Mouse (Mus musculus) forebrain, embryonic 14.5 days (tissue): ENCODE data around the gene Pdia6. TPM values are rescaled to one million over a fixed set of nuclear protein-coding genes. Genes with fewer than 3 reads are reported as not detected.

ENCODE experiments used
- ATAC-seq: fragments of 200-750 bp; cut with Nextera tagmentation; 2 replicates; pipeline ENCODE4 v1.8.0; 2017; ENCODE audit warnings: mild to moderate bottlenecking, moderate library complexity
- DNase-seq: peaks from one replicate; pipeline ENCODE4 v3.0.0-alpha.2; 2015; ENCODE audit warnings: low spot score
- H3K27ac ChIP-seq: fragments of 300-500 bp; sonication (generic); 2 replicates; pipeline ENCODE4 v1.5.1; 2014; ENCODE audit warnings: low read depth, mild to moderate bottlenecking, control low read depth, low read length, moderate library complexity
- H3K27me3 ChIP-seq: fragments of 300-500 bp; sonication (generic); replicated peaks from 2 replicates; pipeline ENCODE4 v1.6.1; 2014; ENCODE audit warnings: low read length, control low read depth, mixed read lengths; ENCODE audit not compliant: control insufficient read depth, insufficient read depth
- H3K36me3 ChIP-seq: fragments of 300-500 bp; sonication (generic); 2 replicates; pipeline ENCODE4 v1.6.1; 2014; ENCODE audit warnings: low read length, control low read depth; ENCODE audit not compliant: control insufficient read depth, insufficient read depth
- H3K4me1 ChIP-seq: fragments of 300-500 bp; sonication (generic); 2 replicates; pipeline ENCODE4 v1.6.1; 2014; ENCODE audit warnings: antibody characterized with exemption, low read length, control low read depth; ENCODE audit not compliant: control insufficient read depth, insufficient read depth
- H3K4me2 ChIP-seq: fragments of 300-500 bp; sonication (generic); 2 replicates; pipeline ENCODE4 v1.6.1; 2014; ENCODE audit warnings: mild to moderate bottlenecking, control low read depth, low read length
- H3K4me3 ChIP-seq: fragments of 300-500 bp; sonication (generic); 2 replicates; pipeline ENCODE4 v1.5.1; 2014; ENCODE audit warnings: low read depth, low read length, control low read depth
- H3K9ac ChIP-seq: fragments of 300-500 bp; sonication (generic); 2 replicates; pipeline ENCODE4 v1.6.1; 2014; ENCODE audit warnings: mild to moderate bottlenecking, low read length, control low read depth, moderate library complexity
- H3K9me3 ChIP-seq: fragments of 300-500 bp; sonication (generic); replicated peaks from 2 replicates; pipeline ENCODE4 v1.6.1; 2016; ENCODE audit warnings: low read length, control low read depth, mixed read lengths; ENCODE audit not compliant: control insufficient read depth
- WGBS: fragments of 180-500 bp; shearing (Covaris S2); extraction: QIAGEN DNeasy Blood & Tissue Kit; methylation state at CpG from one replicate; pipeline ENCODE4 v1.1.7; 2014; 5-methylcytosine and 5-hydroxymethylcytosine counted together
- polyA plus RNA-seq: library from polyadenylated mRNA; unstranded; fragments of >200 nt; fragmentation: Nextera tagmentation; extraction: Ambion mirVana; gene quantifications from 2 replicates; pipeline ENCODE4 v1.2.1, GENCODE M21; 2014

The Pdia6 gene
- polyA plus RNA-seq, 1 experiment from 2014 or later, result 357 TPM

- WGBS, result 73% methylated on average over 7 of the region's 7 CpGs
- Histone ChIP-seq H3K9me3 (no peaks in the 10 kb centered on the region), H3K27ac (no peak overlapping the region), H3K4me3 (no peak overlapping the region), H3K9ac (no peak overlapping the region), H3K36me3 (peaks cover 84% of the 10 kb centered on the region), H3K4me2 (no peak overlapping the region), H3K27me3 (no peaks in the 10 kb centered on the region), H3K4me1 (peaks cover 1% of the 10 kb centered on the region)
- no peak for ATAC-seq
- DNase-seq, result no peak
These were observed 7.5 kb downstream of the Pdia6 start for GRCm38 (mm10) chr12:17273841-17274240.

- Histone ChIP-seq H3K4me2 (no peak overlapping the region), H3K9me3 (no peaks in the 10 kb centered on the region), H3K4me1 (no peaks in the 10 kb centered on the region), H3K36me3 (peaks cover 33% of the 10 kb centered on the region), H3K27me3 (no peaks in the 10 kb centered on the region), H3K9ac (no peak overlapping the region), H3K27ac (no peak overlapping the region), H3K4me3 (no peak overlapping the region)
- 82% methylated on average over 4 of the region's 4 CpGs for whole genome bisulfite sequencing
- no peak for DNase-seq
- no peak for ATAC-seq
These were observed 22.2 kb downstream of the Pdia6 start for GRCm38 (mm10) chr12:17288496-17288895.

- no peaks in the 10 kb centered on the region for H3K9me3 ChIP-seq
- no peaks in the 10 kb centered on the region for H3K4me1 ChIP-seq
- H3K27me3 ChIP-seq, result no peaks in the 10 kb centered on the region
- ATAC-seq (no peak), DNase-seq (no peak)
- H3K9ac ChIP-seq, result no peak overlapping the region
- H3K27ac ChIP-seq, result no peak overlapping the region
- peaks cover 27% of the 10 kb centered on the region for H3K36me3 ChIP-seq
- WGBS, result 91% methylated on average over 2 of the region's 2 CpGs
- no peak overlapping the region for H3K4me3 ChIP-seq
- no peak overlapping the region for H3K4me2 ChIP-seq
These were observed 22.7 kb downstream of the Pdia6 start for GRCm38 (mm10) chr12:17289060-17289459.

GRCm38 (mm10) chr12:17289913-17290312, 23.6 kb downstream of the Pdia6 start:
- Histone ChIP-seq H3K9ac (no peak overlapping the region), H3K4me1 (no peaks in the 10 kb centered on the region), H3K27ac (no peak overlapping the region), H3K4me3 (no peak overlapping the region), H3K9me3 (no peaks in the 10 kb centered on the region), H3K27me3 (no peaks in the 10 kb centered on the region), H3K4me2 (no peak overlapping the region), H3K36me3 (peaks cover 19% of the 10 kb centered on the region)
- DNase-seq, result no peak
- WGBS, result 94% methylated on average over 2 of the region's 2 CpGs
- ATAC-seq, result no peak

GRCm38 (mm10) chr12:17290569-17290968, 24.2 kb downstream of the Pdia6 start:
- H3K36me3 ChIP-seq, result peaks cover 13% of the 10 kb centered on the region; the same call in 1 of the 2 replicates
- WGBS, result 73% methylated on average over 4 of the region's 4 CpGs
- no peaks in the 10 kb centered on the region for H3K4me1 ChIP-seq
- no peak for ATAC-seq
- H3K27ac ChIP-seq, result no peak overlapping the region
- H3K4me2 ChIP-seq, result no peak overlapping the region
- no peaks in the 10 kb centered on the region for H3K27me3 ChIP-seq
- H3K4me3 ChIP-seq, result no peak overlapping the region
- DNase-seq, result no peak
- no peaks in the 10 kb centered on the region for H3K9me3 ChIP-seq
- no peak overlapping the region for H3K9ac ChIP-seq

GRCm38 (mm10) chr12:17296899-17297298, 30.6 kb downstream of the Pdia6 start:
- no peak overlapping the region for H3K4me2 ChIP-seq
- no peak overlapping the region for H3K9ac ChIP-seq
- WGBS, result 90% methylated on average over 2 of the region's 2 CpGs
- H3K27me3 ChIP-seq, result no peaks in the 10 kb centered on the region
- H3K27ac ChIP-seq, result no peak overlapping the region
- H3K4me3 ChIP-seq, result no peak overlapping the region
- ATAC-seq (no peak), DNase-seq (no peak)
- no peaks in the 10 kb centered on the region for H3K36me3 ChIP-seq
- no peaks in the 10 kb centered on the region for H3K4me1 ChIP-seq
- no peaks in the 10 kb centered on the region for H3K9me3 ChIP-seq

- ATAC-seq, result no peak
- H3K27me3 ChIP-seq, result no peaks in the 10 kb centered on the region
- no peak overlapping the region for H3K4me2 ChIP-seq
- 96% methylated on average over 1 of the region's 1 CpGs for WGBS
- no peaks in the 10 kb centered on the region for H3K9me3 ChIP-seq
- no peak for DNase-seq
- H3K27ac ChIP-seq, result no peak overlapping the region
- H3K4me3 ChIP-seq, result no peak overlapping the region
- H3K4me1 ChIP-seq, result no peaks in the 10 kb centered on the region
- H3K36me3 ChIP-seq, result no peaks in the 10 kb centered on the region
- no peak overlapping the region for H3K9ac ChIP-seq
These were observed 33.6 kb downstream of the Pdia6 start for GRCm38 (mm10) chr12:17299902-17300301.

- Histone ChIP-seq H3K27ac (no peak overlapping the region), H3K36me3 (no peaks in the 10 kb centered on the region), H3K4me1 (0 out of 2 replicates have a peak, but pooled peaks cover 2% of the 10 kb centered on the region), H3K9me3 (no peaks in the 10 kb centered on the region), H3K9ac (no peak overlapping the region), H3K4me2 (no peak overlapping the region), H3K4me3 (no peak overlapping the region), H3K27me3 (no peaks in the 10 kb centered on the region)
- ATAC-seq (no peak), DNase-seq (no peak)
- 82% methylated on average over 7 of the region's 7 CpGs for WGBS
These were observed 39.1 kb downstream of the Pdia6 start for GRCm38 (mm10) chr12:17305445-17305844.

- DNase-seq, result no peak
- 24% methylated on average over 4 of the region's 4 CpGs for WGBS
These were observed 41.9 kb downstream of the Pdia6 start for GRCm38 (mm10) chr12:17308246-17308645.

More at GRCm38 (mm10) chr12:17308246-17308645, 41.9 kb downstream of the Pdia6 start:
- Histone ChIP-seq H3K27ac (no peak overlapping the region), H3K4me1 (0 out of 2 replicates have a peak, but pooled peaks cover 6% of the 10 kb centered on the region), H3K36me3 (no peaks in the 10 kb centered on the region), H3K4me3 (no peak overlapping the region), H3K4me2 (no peak overlapping the region), H3K27me3 (no peaks in the 10 kb centered on the region), H3K9me3 (no peaks in the 10 kb centered on the region), H3K9ac (no peak overlapping the region)
- ATAC-seq, result no peak
